Mouse (Mus musculus): ENCODE data around the gene Scfd1. TPM values are rescaled to one million over a fixed set of nuclear protein-coding genes. Genes with fewer than 3 reads are reported as not detected.

Gene Scfd1
- polyA plus RNA-seq, 1 experiment from 2014 or later: 76.0 TPM

DNA sequence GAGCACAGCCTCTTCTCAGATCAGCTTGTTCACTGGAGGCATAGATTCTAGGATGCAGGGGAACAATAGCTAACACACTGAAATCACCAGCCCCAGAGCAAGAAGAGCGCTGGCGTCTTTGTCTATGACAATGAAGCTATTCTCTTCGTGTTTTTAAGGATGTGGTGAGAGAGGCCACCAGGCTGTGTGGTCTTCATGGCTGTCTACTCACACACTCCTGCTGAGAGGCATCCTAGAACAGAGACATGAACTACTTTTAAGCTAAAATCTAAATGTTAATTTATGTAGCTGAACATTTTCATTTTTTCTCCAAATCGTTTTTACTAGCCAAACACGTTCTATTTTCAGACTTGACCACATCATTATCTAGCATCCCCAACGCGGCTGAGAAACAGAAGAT is 114.7 kb downstream of the Scfd1 start:
- no peak overlapping the region for H3K9ac ChIP-seq (ENCODE audit: low read depth, low read length)
- no peak for ATAC-seq
- H3K36me3 ChIP-seq (ENCODE audit: control insufficient read depth, insufficient read depth, low read length): no peaks in the 10 kb centered on the region
- no peaks in the 10 kb centered on the region for H3K4me1 ChIP-seq (ENCODE audit: control insufficient read depth, insufficient read depth, low read length)
- H3K9me3 ChIP-seq (ENCODE audit: control insufficient read depth, low read length): no peaks in the 10 kb centered on the region
- no peak overlapping the region for H3K27ac ChIP-seq (ENCODE audit: low read length)
- H3K27me3 ChIP-seq (replicated peaks; ENCODE audit: control insufficient read depth, insufficient read depth, low read length): no peaks in the 10 kb centered on the region
- WGBS: 87% methylated on average over 7 of the region's 7 CpGs
- H3K4me2 ChIP-seq (ENCODE audit: low read depth, low read length): no peak overlapping the region
- H3K4me3 ChIP-seq (ENCODE audit: low read length): no peak overlapping the region

DNA sequence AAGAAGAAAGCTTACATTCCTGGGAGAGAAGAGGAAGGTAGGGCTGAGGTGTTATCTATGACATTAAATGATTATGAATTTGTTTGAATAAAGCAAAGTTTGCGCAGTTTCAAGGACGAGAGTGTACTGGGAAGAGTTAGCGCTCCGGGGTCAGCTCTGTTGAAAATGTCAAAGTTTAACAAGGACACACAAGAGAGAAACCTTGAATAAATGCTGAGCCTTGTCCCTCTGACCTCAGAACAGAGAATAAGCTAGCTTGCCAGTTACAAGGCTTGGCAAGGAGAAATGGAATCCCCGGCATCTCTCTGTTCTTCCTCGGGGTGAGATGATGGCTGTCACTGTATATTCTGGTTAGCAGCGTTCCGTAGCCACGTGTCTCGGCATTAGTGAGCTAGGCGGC is 116.2 kb downstream of the Scfd1 start:
- Histone ChIP-seq H3K36me3 (ENCODE audit: control insufficient read depth, insufficient read depth, low read length) (no peaks in the 10 kb centered on the region), H3K27ac (ENCODE audit: low read length) (no peak overlapping the region), H3K9ac (ENCODE audit: low read depth, low read length) (no peak overlapping the region), H3K4me1 (ENCODE audit: control insufficient read depth, insufficient read depth, low read length) (no peaks in the 10 kb centered on the region), H3K9me3 (ENCODE audit: control insufficient read depth, low read length) (no peaks in the 10 kb centered on the region), H3K4me3 (ENCODE audit: low read length) (no peak overlapping the region), H3K27me3 (replicated peaks; ENCODE audit: control insufficient read depth, insufficient read depth, low read length) (no peaks in the 10 kb centered on the region), H3K4me2 (ENCODE audit: low read depth, low read length) (no peak overlapping the region)
- 64% methylated on average over 11 of the region's 11 CpGs for WGBS
- ATAC-seq: no peak

DNA sequence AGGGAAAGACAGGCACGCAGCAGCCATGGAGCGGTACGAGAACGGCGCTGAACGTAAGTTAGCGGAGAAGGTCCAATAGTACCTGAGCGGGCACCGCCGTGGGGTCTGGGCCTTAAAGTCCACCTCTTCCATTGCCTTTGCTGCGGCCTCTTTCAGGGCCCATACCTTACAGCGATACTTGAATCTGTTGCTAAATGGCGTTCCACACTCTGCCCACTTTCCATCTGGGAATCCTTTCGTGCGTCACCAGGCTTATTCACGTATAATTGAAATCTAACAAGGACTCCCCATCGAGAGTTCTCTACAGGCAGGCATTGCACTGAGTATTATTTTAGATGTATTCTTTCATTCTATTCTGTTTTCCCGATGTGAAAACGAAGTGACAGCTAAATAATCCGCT is 117.3 kb downstream of the Scfd1 start:
- no peaks in the 10 kb centered on the region for H3K36me3 ChIP-seq (ENCODE audit: control insufficient read depth, insufficient read depth, low read length)
- no peak overlapping the region for H3K27ac ChIP-seq (ENCODE audit: low read length)
- no peak overlapping the region for H3K4me2 ChIP-seq (ENCODE audit: low read depth, low read length)
- 94% methylated on average over 20 of the region's 20 CpGs for WGBS
- no peaks in the 10 kb centered on the region for H3K9me3 ChIP-seq (ENCODE audit: control insufficient read depth, low read length)
- no peak overlapping the region for H3K4me3 ChIP-seq (ENCODE audit: low read length)
- H3K27me3 ChIP-seq (replicated peaks; ENCODE audit: control insufficient read depth, insufficient read depth, low read length): no peaks in the 10 kb centered on the region
- H3K9ac ChIP-seq (ENCODE audit: low read depth, low read length): no peak overlapping the region
- no peaks in the 10 kb centered on the region for H3K4me1 ChIP-seq (ENCODE audit: control insufficient read depth, insufficient read depth, low read length)
- ATAC-seq: no peak

Other genes starting within 250 kb of the Scfd1 start
- 16.6 and 19.3 TPM in 2 replicates for gene G2e3, start 29.4 kb upstream of the Scfd1 start, polyA plus RNA-seq (2015; fragmentation: Nextera tagmentation; extraction: Ambion mirVana)
- 0.79 and 1.2 TPM in 2 replicates for gene Coch, start 215.8 kb downstream of the Scfd1 start, polyA plus RNA-seq (2015; fragmentation: Nextera tagmentation; extraction: Ambion mirVana)